Mouse (Mus musculus): ENCODE measurements around the gene Fbxo24. TPM values are rescaled to one million over a fixed set of nuclear protein-coding genes. Genes with fewer than 3 reads are reported as not detected.

The Fbxo24 gene
- polyA plus RNA-seq, 1 experiment: 0.31 TPM

DNA sequence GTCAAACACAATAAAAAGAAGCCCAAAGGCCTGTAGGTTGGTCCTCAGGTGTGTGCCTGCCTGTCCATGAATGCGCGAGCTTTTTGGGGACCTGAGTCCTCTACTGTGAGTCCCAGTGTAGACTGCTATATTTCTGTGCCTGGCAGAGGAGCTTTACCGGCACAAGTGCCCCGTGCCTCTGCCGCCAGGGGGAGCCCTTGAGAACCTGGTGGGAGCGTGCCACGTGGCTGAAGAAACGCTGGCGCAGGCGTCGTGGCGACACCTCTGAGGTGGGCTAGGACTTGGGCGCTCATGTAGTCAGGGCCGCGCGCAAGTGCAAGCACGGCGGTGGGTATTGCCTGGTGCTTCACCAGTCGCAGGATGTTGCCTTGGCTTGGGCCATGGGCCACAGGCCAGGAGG lies 12.3 kb upstream of the Fbxo24 start, which contains the start of gene Sap25:
TSS of gene Sap25 (plus strand) at position 281 of the 400 bp plus-strand sequence.
- no peaks in the 10 kb centered on the region for H3K4me1 ChIP-seq (ENCODE audit: control insufficient read depth, insufficient read depth, low read length)
- no peaks in the 10 kb centered on the region; the same call in 1 of the 2 replicates for H3K27me3 ChIP-seq (ENCODE audit: control insufficient read depth, insufficient read depth, low read length)
- no peak for TF ChIP-seq POLR2A (IDR thresholded peaks at IDR 0.05; ENCODE audit: borderline replicate concordance, insufficient read depth, low read length)
- TF ChIP-seq CTCF (IDR thresholded peaks at IDR 0.05; ENCODE audit: borderline replicate concordance, insufficient read depth, low read depth, low read length): peak; percentile 13; the same call in 1 of the 2 replicates
- DNase-seq: no peak
- no peak within 1 kb of the TSS for H3K27ac ChIP-seq (ENCODE audit: insufficient read depth, low read length)
- H3K4me3 ChIP-seq (replicated peaks; ENCODE audit: insufficient read depth, low read depth, low read length): no peak within 1 kb of the TSS
- WGBS: 84% methylated on average over 19 of the region's 19 CpGs

DNA sequence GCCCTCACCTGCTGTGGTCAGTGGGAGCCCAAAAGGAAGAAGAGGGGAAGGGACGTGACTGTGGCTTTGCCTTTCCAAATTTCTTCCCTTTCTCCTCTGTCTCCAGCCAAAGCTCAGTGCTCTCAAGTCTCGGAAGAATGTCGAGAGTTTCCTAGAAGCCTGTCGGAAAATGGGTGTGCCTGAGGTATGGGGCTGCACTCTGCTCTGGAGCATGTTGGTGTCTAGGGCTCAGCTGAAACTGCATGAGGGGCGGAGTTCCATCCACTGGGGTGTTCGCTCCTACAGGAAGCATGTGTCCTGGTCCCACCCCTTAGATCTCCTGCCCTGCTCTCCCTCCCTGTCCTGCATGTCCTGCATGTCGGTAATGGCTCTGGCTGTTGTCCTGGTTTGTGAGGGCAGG lies 10.7 kb upstream of the Fbxo24 start:
- no peak for DNase-seq
- Histone ChIP-seq H3K4me3 (replicated peaks; ENCODE audit: insufficient read depth, low read depth, low read length) (no peak overlapping the region), H3K4me1 (ENCODE audit: control insufficient read depth, insufficient read depth, low read length) (no peaks in the 10 kb centered on the region), H3K27ac (ENCODE audit: insufficient read depth, low read length) (no peak overlapping the region), H3K27me3 (ENCODE audit: control insufficient read depth, insufficient read depth, low read length) (no peaks in the 10 kb centered on the region; the same call in 1 of the 2 replicates)
- WGBS: 72% methylated on average over 7 of the region's 7 CpGs
- no peak for TF ChIP-seq CTCF (IDR thresholded peaks at IDR 0.05; ENCODE audit: borderline replicate concordance, insufficient read depth, low read depth, low read length)

DNA sequence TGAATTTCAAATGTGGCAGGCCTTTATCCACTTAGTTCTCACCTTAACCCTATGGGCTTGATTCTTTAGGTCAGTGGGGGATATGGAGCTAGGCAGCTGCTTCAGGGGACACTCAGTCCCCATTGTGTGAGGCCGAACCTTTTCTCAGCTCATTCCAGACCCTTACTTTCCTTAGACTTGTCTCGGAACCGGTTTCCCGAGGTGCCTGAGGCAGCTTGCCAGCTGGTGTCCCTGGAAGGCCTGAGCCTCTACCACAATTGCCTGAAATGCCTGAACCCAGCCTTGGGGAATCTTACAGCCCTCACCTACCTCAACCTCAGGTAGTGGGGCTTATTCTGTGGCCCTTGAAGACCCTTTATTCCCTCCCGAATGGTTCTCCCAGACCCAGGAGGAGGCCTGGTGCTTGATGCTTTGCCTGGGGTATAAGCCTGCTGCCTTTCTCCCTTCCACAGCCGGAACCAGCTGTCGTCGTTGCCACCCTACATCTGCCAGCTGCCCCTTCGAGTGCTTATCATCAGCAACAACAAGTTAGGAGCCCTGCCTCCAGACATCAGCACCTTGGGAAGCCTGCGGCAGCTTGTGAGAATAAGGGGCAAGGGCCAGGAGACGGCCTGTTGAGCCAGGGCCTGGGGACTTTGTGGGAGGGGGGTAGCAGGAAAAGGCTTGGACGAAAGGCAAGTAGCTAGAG lies 4.7 kb upstream of the Fbxo24 start:
- Histone ChIP-seq H3K27me3 (ENCODE audit: control insufficient read depth, insufficient read depth, low read length) (no peaks in the 10 kb centered on the region), H3K4me3 (replicated peaks; ENCODE audit: insufficient read depth, low read depth, low read length) (no peak overlapping the region), H3K27ac (ENCODE audit: insufficient read depth, low read length) (no peak overlapping the region), H3K4me1 (ENCODE audit: control insufficient read depth, insufficient read depth, low read length) (peaks cover 18% of the 10 kb centered on the region)
- no peak for DNase-seq
- 43% methylated on average over 12 of the region's 12 CpGs for WGBS
- TF ChIP-seq CTCF (IDR thresholded peaks at IDR 0.05; ENCODE audit: borderline replicate concordance, insufficient read depth, low read depth, low read length) (no peak), POLR2A (IDR thresholded peaks at IDR 0.05; ENCODE audit: borderline replicate concordance, insufficient read depth, low read length) (no peak)

DNA sequence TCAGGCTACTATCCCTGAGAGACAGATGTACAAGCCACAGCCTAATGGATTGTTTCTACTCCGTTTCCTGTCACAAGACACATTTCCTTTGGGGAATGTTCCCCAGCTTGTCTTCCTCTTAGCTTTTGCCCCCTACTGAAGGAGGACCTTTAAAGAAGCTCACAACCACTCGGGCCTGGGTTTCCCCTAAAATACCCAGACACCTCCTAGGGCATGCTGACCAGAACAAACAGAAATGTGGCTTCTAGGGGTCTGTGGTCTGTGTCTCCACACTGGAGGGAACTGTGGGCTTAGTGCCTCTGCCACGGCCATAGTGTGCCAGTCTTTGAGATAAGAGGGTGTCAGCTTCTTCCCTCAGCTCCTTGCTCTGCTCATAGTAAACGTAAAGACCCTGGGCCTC lies 2.8 kb upstream of the Fbxo24 start:
- no peak overlapping the region for H3K27ac ChIP-seq (ENCODE audit: insufficient read depth, low read length)
- TF ChIP-seq CTCF (IDR thresholded peaks at IDR 0.05; ENCODE audit: borderline replicate concordance, insufficient read depth, low read depth, low read length) (no peak), POLR2A (IDR thresholded peaks at IDR 0.05; ENCODE audit: borderline replicate concordance, insufficient read depth, low read length) (no peak)

DNA sequence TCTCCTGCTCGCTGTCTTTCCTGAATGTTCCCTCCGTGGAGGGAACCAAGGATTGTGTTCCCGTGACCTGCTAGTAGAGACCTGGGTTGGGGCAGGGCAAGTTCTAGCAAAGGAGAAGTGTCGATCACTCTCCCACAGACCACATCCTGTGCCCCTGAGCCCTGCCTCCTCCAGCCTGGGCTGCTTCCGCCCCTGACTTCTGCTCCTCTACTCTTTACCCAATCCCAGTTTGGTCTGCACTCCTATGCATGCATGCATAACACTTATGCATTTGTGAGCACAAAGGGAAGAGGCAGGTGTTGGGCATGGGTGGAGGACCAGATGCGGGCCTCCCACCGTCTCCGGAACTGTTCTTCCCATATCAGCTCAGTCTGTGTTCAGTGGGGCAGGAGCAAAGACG lies 2.4 kb upstream of the Fbxo24 start:
- no peak for DNase-seq
- WGBS: 46% methylated on average over 9 of the region's 9 CpGs
- Histone ChIP-seq H3K4me1 (ENCODE audit: control insufficient read depth, insufficient read depth, low read length) (peaks cover 18% of the 10 kb centered on the region), H3K27me3 (ENCODE audit: control insufficient read depth, insufficient read depth, low read length) (no peaks in the 10 kb centered on the region), H3K4me3 (replicated peaks; ENCODE audit: insufficient read depth, low read depth, low read length) (no peak overlapping the region), H3K27ac (ENCODE audit: insufficient read depth, low read length) (no peak overlapping the region)
- TF ChIP-seq CTCF (IDR thresholded peaks at IDR 0.05; ENCODE audit: borderline replicate concordance, insufficient read depth, low read depth, low read length) (no peak), POLR2A (IDR thresholded peaks at IDR 0.05; ENCODE audit: borderline replicate concordance, insufficient read depth, low read length) (no peak)

More for the DNA sequence above, 2.8 kb upstream of the Fbxo24 start:
- Histone ChIP-seq H3K4me1 (ENCODE audit: control insufficient read depth, insufficient read depth, low read length) (peaks cover 18% of the 10 kb centered on the region), H3K27me3 (ENCODE audit: control insufficient read depth, insufficient read depth, low read length) (no peaks in the 10 kb centered on the region), H3K4me3 (replicated peaks; ENCODE audit: insufficient read depth, low read depth, low read length) (no peak overlapping the region)
- WGBS: 58% methylated on average over 4 of the region's 4 CpGs
- DNase-seq: no peak

DNA sequence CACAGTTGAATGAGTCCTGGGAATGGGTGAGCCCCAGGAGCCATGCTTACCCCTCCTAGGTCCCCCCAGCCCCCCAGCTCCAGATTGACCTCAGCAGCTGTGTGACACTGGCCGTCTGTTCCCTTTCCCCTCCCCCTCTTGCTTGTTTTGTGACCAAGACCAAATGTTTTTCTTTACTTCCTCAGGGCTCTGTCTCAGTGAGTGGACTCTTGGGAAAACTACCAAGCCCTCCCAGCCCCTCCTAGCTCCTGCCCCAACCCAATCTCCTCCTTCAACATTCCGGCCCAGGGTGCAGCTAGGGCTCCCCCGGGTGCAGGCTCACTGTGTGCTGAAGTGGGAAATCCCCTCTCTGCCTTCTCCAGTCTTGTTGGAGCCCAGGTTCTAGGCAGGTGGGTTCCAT lies 1.8 kb upstream of the Fbxo24 start:
- Histone ChIP-seq H3K27me3 (ENCODE audit: control insufficient read depth, insufficient read depth, low read length) (no peaks in the 10 kb centered on the region), H3K4me1 (ENCODE audit: control insufficient read depth, insufficient read depth, low read length) (peaks cover 18% of the 10 kb centered on the region), H3K27ac (ENCODE audit: insufficient read depth, low read length) (no peak overlapping the region), H3K4me3 (replicated peaks; ENCODE audit: insufficient read depth, low read depth, low read length) (no peak overlapping the region)
- DNase-seq: no peak
- TF ChIP-seq POLR2A (IDR thresholded peaks at IDR 0.05; ENCODE audit: borderline replicate concordance, insufficient read depth, low read length): no peak
- no peak for TF ChIP-seq CTCF (IDR thresholded peaks at IDR 0.05; ENCODE audit: borderline replicate concordance, insufficient read depth, low read depth, low read length)
- 39% methylated on average over 3 of the region's 3 CpGs for WGBS

DNA sequence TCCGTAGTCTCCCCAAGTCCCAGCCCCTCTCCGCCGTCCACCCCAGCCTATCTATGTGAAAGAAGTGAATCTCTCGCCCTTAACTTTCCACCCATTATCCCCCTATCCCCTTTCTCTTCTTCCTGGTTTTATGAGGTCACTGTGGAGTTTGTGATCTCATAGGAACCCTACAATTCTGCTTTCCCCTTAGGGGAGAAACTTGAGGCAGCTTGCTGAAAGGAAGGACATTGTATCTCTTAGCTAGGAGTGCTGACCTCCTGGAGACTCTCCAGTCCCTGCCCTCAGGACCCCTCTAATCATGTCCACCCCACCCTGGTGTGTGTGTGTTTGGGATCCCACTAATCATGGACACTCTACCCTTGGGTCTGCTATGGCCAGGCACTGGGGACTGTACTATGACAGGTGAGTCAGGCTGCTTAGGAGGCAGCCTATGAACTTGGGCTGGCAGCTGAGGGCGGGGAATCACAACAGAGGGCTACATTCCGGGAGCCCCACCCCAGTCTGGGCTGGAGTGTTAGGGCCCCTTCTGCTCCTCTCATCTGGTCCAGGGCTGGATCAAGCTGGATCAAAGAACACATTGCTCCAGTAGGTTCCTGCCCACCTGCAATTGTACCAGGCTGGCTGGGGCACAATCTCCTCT lies 1.2 kb upstream of the Fbxo24 start:
- peaks cover 18% of the 10 kb centered on the region for H3K4me1 ChIP-seq (ENCODE audit: control insufficient read depth, insufficient read depth, low read length)
- 17% methylated on average over 6 of the region's 6 CpGs for WGBS
- TF ChIP-seq POLR2A (IDR thresholded peaks at IDR 0.05; ENCODE audit: borderline replicate concordance, insufficient read depth, low read length): no peak
- TF ChIP-seq CTCF (IDR thresholded peaks at IDR 0.05; ENCODE audit: borderline replicate concordance, insufficient read depth, low read depth, low read length): no peak
- H3K4me3 ChIP-seq (replicated peaks; ENCODE audit: insufficient read depth, low read depth, low read length): peak overlapping the region; percentile 46
- no peaks in the 10 kb centered on the region for H3K27me3 ChIP-seq (ENCODE audit: control insufficient read depth, insufficient read depth, low read length)
- DNase-seq: no peak
- no peak overlapping the region for H3K27ac ChIP-seq (ENCODE audit: insufficient read depth, low read length)

DNA sequence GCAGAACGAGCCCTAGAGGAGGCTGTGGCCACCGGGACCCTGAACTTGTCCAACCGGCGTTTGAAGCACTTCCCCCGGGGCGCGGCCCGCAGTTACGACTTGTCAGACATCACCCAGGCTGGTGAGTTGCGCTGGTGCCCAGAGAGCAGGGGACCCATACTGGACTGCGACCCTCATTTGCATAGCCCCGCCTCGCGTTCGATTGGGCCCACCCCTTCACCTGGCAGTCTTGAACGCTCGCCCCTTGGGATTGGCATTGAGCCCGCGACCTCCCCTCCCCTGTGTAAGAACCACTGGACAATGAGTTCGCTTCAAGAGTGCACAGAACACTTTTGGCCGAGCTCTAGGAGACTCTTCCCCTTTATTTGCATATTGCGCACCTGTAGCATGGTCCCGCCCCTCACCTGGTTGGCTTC lies 512 bp upstream of the Fbxo24 start:
- no peak for DNase-seq
- Histone ChIP-seq H3K27me3 (ENCODE audit: control insufficient read depth, insufficient read depth, low read length) (no peaks in the 10 kb centered on the region), H3K4me1 (ENCODE audit: control insufficient read depth, insufficient read depth, low read length) (peaks cover 18% of the 10 kb centered on the region), H3K27ac (ENCODE audit: insufficient read depth, low read length) (peak overlapping the region; percentile 11; the same call in 1 of the 2 replicates), H3K4me3 (replicated peaks; ENCODE audit: insufficient read depth, low read depth, low read length) (peak overlapping the region; percentile 84)
- TF ChIP-seq POLR2A (IDR thresholded peaks at IDR 0.05; ENCODE audit: borderline replicate concordance, insufficient read depth, low read length) (no peak), CTCF (IDR thresholded peaks at IDR 0.05; ENCODE audit: borderline replicate concordance, insufficient read depth, low read depth, low read length) (no peak)
- WGBS: 2% methylated on average over 23 of the region's 23 CpGs

Measured in cerebellum, adult 2 months (tissue).